Comparison of ENCODE assay signal across 8 mouse cellular contexts in the genomic region with DNA sequence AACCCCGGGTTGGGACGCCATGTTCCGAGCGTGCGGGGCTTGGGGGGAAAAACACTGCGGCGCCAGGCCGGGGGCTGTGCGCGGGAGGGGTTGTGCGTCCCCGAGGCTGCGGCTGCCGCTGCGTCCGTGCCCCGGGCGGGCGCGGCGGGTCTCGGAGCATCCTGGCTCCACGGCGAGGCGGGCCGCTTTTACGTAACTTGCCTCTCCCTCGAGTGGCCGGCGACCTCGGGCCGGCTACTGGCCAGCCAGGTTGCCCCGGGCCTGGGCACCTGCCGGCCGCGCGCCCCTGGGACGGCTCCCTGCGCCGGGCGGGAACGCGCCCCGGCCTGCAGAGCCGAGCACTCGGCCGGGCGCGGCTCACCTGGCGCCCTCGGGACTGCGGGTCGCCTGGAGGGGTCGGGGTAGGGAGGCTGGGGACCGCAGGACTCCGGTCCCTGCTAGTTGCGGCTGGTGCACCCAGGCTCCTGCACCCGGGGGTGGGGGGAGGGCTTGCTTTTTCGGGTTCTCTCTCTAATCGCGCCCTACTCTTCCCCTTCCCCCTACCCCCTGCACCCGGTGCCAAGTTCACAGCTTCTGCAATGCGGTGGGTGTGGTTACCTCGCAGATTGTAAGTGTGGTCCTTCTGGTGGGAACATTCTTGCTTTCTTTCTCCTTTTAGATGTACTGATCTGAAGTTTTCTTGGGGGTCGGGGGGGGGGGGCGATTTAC.
A peak's percentile ranks its signal among the peaks of the same experiment; 100 is the strongest.
DNase-seq lines count a peak whose midpoint lies in the region; ATAC-seq and TF ChIP-seq lines count a peak whose summit lies in the region.

No protein-coding gene starts in this region.

- H3K4me2 ChIP-seq in forebrain, embryonic 11.5 days (ENCODE audit: low read depth, low read length, severe bottlenecking) = peak overlapping the region; percentile 80
- peak overlapping the region; percentile 84 for H3K4me2 ChIP-seq in hindbrain, embryonic 14.5 days (replicated peaks)
- H3K4me2 ChIP-seq in neural tube, embryonic 14.5 days (ENCODE audit: low read depth, low read length) = peak overlapping the region; percentile 86

- H3K27ac ChIP-seq in forebrain, embryonic 11.5 days (ENCODE audit: low read depth, low read length) = peak overlapping the region; percentile 31; the same call in 1 of the 2 replicates
- H3K27ac ChIP-seq in hindbrain, embryonic 14.5 days = peak overlapping the region; percentile 80
- H3K27ac ChIP-seq in liver, adult 2 months (replicated peaks; ENCODE audit: insufficient read depth, low read depth, low read length) = no peak overlapping the region
- peak overlapping the region; percentile 63 for H3K27ac ChIP-seq in neural tube, embryonic 14.5 days (ENCODE audit: low read depth, low read length)

- H3K9me3 ChIP-seq in forebrain, embryonic 11.5 days (ENCODE audit: control insufficient read depth, low read length) = no peaks in the 10 kb centered on the region
- no peaks in the 10 kb centered on the region for H3K9me3 ChIP-seq in hindbrain, embryonic 14.5 days (ENCODE audit: control insufficient read depth, low read length)
- H3K9me3 ChIP-seq in neural tube, embryonic 14.5 days (ENCODE audit: control insufficient read depth, low read length) = no peaks in the 10 kb centered on the region

- H3K27me3 ChIP-seq in forebrain, embryonic 11.5 days (ENCODE audit: control insufficient read depth, insufficient read depth, low read length) = no peaks in the 10 kb centered on the region
- H3K27me3 ChIP-seq in hindbrain, embryonic 14.5 days (ENCODE audit: control insufficient read depth, insufficient read depth, low read length) = no peaks in the 10 kb centered on the region
- peaks cover 13% of the 10 kb centered on the region for H3K27me3 ChIP-seq in liver, adult 2 months (ENCODE audit: control insufficient read depth, insufficient read depth, low read length)
- H3K27me3 ChIP-seq in neural tube, embryonic 14.5 days (ENCODE audit: control insufficient read depth, insufficient read depth, low read length) = peaks cover 3% of the 10 kb centered on the region; the same call in 1 of the 2 replicates

- H3K4me1 ChIP-seq in forebrain, embryonic 11.5 days (replicated peaks; ENCODE audit: control insufficient read depth, insufficient read depth, low read length) = no peaks in the 10 kb centered on the region
- peaks cover 11% of the 10 kb centered on the region; the same call in 1 of the 2 replicates for H3K4me1 ChIP-seq in hindbrain, embryonic 14.5 days (replicated peaks; ENCODE audit: control insufficient read depth, insufficient read depth, low read length)
- H3K4me1 ChIP-seq in liver, adult 2 months (ENCODE audit: control insufficient read depth, insufficient read depth, low read length) = no peaks in the 10 kb centered on the region
- H3K4me1 ChIP-seq in neural tube, embryonic 14.5 days (ENCODE audit: control insufficient read depth, insufficient read depth, low read length) = 0 out of 2 replicates have a peak, but pooled peaks cover 2% of the 10 kb centered on the region

- TF ChIP-seq CTCF in liver, adult 2 months (IDR thresholded peaks at IDR 0.05; ENCODE audit: low read depth, low read length) = no peak

- peak overlapping the region; percentile 90 for H3K9ac ChIP-seq in forebrain, embryonic 11.5 days (ENCODE audit: low read length)
- peak overlapping the region; percentile 97 for H3K9ac ChIP-seq in hindbrain, embryonic 14.5 days
- peak overlapping the region; percentile 64 for H3K9ac ChIP-seq in liver, adult 2 months (ENCODE audit: low read depth, low read length)
- H3K9ac ChIP-seq in neural tube, embryonic 14.5 days (replicated peaks; ENCODE audit: low read depth, low read length) = peak overlapping the region; percentile 89

- no peaks in the 10 kb centered on the region for H3K36me3 ChIP-seq in forebrain, embryonic 11.5 days (ENCODE audit: control insufficient read depth, insufficient read depth, low read length)
- no peaks in the 10 kb centered on the region for H3K36me3 ChIP-seq in hindbrain, embryonic 14.5 days (replicated peaks; ENCODE audit: control insufficient read depth, insufficient read depth)
- no peaks in the 10 kb centered on the region for H3K36me3 ChIP-seq in liver, adult 2 months (ENCODE audit: control insufficient read depth, insufficient read depth, low read length)
- H3K36me3 ChIP-seq in neural tube, embryonic 14.5 days (ENCODE audit: control insufficient read depth, insufficient read depth, low read length) = no peaks in the 10 kb centered on the region

- H3K4me3 ChIP-seq in forebrain, embryonic 11.5 days (ENCODE audit: low read depth, low read length) = peak overlapping the region; percentile 88
- H3K4me3 ChIP-seq in hindbrain, embryonic 14.5 days (replicated peaks; ENCODE audit: low read length) = peak overlapping the region; percentile 98
- peak overlapping the region; percentile 56; the same call in 1 of the 2 replicates for H3K4me3 ChIP-seq in liver, adult 2 months (ENCODE audit: insufficient read depth, low read depth, low read length)
- H3K4me3 ChIP-seq in neural tube, embryonic 14.5 days (ENCODE audit: low read depth, low read length) = peak overlapping the region; percentile 74

- ATAC-seq in forebrain, embryonic 11.5 days (replicated peaks; ENCODE audit: low FRiP score) = peak; percentile 67
- ATAC-seq in hindbrain, embryonic 14.5 days (ENCODE audit: low FRiP score) = peak; percentile 69
- peak; percentile 63 for ATAC-seq in neural tube, embryonic 14.5 days (ENCODE audit: low read depth)

- H3K79me2 ChIP-seq in liver, adult 2 months (ENCODE audit: control insufficient read depth, insufficient read depth, low read length) = no peaks in the 10 kb centered on the region

- no peak for TF ChIP-seq POLR2A in liver, adult 2 months (IDR thresholded peaks at IDR 0.05; ENCODE audit: extremely low read depth, insufficient read depth, low read length)

- DNase-seq in left cerebral cortex, adult 18-20 months (ENCODE audit: low spot score in 2 of 2) = peak; percentile 23 to 48
- DNase-seq in left cerebral cortex, adult 8-10 months (ENCODE audit: low spot score in 2 of 2) = no peak
- peak; percentile 68 for DNase-seq in brain, adult 2 months (ENCODE audit: low read depth, low spot score)
- DNase-seq in forebrain, embryonic 11.5 days (ENCODE audit: low spot score) = peak; percentile 77
- DNase-seq in hindbrain, embryonic 14.5 days (ENCODE audit: low spot score) = no peak
- no peak for DNase-seq in liver, adult 2 months (ENCODE audit: extremely low read depth, low read depth, low spot score)
- no peak for DNase-seq in thymus, adult 18-20 months

- WGBS in forebrain, embryonic 11.5 days = under 1% methylated on average over 61 of the region's 66 CpGs
- WGBS in hindbrain, embryonic 14.5 days = under 1% methylated on average over 63 of the region's 66 CpGs
- WGBS in liver, adult 2 months = 1% methylated on average over 63 of the region's 66 CpGs
- WGBS in neural tube, embryonic 14.5 days = under 1% methylated on average over 46 of the region's 66 CpGs

Comparison
In these comparisons a context has a peak if more than half of its experiments do, and no peak if none do; other contexts are left out.
1. DNase-seq: peak in left cerebral cortex, adult 18-20 months (2 of 2), brain, adult 2 months (single experiment) and forebrain, embryonic 11.5 days (single experiment); none in left cerebral cortex, adult 8-10 months (0 of 2), hindbrain, embryonic 14.5 days (single experiment), liver, adult 2 months (single experiment) and thymus, adult 18-20 months (0 of 2).
2. Peak in every context shown above with its lines, with median percentiles within 50 percentile points of each other: ATAC-seq, H3K4me2 ChIP-seq, H3K4me3 ChIP-seq and H3K9ac ChIP-seq.